Mouse (Mus musculus): ENCODE measurements around the gene Ccng1.

The Ccng1 gene

DNA sequence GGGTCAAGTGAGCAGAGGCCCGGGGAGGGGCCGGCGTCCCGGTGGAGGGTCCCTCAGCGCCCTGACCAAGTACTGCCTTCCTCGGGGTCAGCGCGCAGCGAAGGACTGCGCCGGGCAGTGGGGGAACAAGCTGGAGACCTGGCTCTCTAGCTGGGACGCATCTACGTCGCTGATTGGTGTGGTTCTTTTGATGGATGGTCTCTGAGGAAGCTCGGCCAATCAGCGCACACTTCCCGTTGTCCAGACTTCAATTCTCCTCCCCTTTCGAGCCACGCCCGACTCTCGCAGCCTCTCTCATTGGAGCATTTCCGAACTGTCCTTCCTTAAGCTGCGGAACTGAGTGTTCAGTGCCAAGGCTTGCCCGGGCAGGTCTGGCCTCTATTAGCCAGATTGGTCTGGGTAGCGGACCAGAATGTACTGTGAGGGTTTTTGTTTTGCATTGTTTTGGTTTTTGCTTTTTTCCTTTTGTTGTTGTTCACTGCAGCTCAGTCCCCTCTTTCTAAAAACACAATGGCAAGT is at the start of gene Ccng1:
TSS of gene Ccng1 (minus strand) at position 203 of the 519 bp plus-strand sequence.
- DNase-seq: peak; percentile 90

DNA sequence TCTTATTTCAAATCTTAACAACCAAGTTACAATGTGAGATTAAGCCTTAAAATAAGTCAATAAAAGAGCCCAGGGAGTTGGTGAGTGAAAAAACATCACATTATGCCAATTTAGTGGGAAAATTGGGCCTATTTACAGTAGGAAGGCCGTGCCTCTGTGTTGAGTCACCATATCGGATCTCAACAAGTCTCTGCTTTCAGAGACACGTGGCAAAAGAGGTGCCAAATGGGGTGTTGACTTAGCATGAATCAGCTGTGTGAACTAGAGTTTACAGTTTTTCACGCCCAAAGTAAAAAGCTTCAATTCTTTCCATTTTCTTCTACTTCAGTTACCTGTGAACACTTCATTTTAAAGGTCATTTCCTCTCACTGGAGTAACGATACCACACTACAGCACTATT is 35.2 kb upstream of the Ccng1 start:
- no peak for DNase-seq

DNA sequence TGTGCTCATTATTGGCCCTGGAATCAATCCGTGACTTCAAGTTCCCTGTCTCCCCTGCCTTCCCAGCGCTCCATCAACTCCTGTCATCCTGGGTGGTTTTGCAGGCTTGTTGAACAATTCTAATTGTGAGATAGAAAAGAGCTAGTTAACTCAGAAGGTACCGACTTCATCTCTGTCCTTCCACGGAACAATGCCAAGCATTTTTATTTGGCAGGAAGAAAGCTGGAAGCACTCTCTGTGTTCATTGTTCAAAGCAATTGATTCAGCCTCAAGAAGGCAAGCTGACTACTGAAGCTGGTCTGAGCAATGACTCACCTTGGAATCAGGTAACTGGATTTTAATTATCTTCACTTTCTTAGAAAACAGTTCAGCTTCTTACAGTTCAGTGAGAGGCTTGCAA is 34.6 kb upstream of the Ccng1 start:
- no peak for DNase-seq

DNA sequence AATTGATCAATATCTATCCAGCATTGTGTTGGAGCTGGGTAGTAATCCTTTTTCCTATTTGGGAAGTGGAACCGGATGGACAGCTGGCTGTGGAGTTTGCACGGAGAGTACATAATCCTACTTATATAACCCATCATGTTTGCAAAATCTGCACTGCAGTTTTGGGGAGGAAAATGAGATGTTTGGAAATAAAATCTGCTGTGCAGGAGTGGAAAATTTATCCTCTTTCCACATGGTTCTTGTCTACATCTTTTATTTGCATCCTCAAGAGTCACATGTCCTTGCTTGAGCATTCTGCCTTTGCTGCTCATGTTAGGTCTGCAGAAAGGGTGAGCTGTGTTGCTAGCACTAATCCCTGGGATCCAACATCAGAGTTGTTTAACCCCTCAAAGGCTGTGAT is 31.8 kb upstream of the Ccng1 start:
- peak; percentile 33 for DNase-seq

DNA sequence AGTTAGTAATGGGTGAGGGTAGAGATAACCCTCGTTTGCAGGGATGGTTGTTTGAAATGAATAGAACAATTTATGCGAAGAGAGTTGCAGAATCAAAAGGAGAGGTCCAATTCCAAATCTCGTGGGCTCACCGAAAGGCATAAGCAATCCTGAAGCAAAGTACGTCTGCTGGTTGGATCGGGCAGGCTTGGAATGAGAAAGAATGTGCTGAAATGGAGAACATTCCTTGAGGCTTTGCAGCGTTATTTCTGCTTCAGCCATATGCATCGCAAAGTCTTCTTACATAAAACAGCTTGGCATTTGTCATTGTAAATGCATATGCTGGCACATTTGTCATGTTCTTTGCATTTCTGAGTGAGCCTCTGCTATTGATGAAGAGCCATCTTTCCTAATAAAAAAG is 29.2 kb upstream of the Ccng1 start:
- peak; percentile 47 for DNase-seq

- no peak for DNase-seq
These were observed 28.2 kb upstream of the Ccng1 start for GRCm38 (mm10) chr11:40783346-40783745.

- no peak for DNase-seq
These were observed 26.7 kb upstream of the Ccng1 start for GRCm38 (mm10) chr11:40781857-40782256.

GRCm38 (mm10) chr11:40775315-40776269 is 20.5 kb upstream of the Ccng1 start:
- DNase-seq: no peak

DNA sequence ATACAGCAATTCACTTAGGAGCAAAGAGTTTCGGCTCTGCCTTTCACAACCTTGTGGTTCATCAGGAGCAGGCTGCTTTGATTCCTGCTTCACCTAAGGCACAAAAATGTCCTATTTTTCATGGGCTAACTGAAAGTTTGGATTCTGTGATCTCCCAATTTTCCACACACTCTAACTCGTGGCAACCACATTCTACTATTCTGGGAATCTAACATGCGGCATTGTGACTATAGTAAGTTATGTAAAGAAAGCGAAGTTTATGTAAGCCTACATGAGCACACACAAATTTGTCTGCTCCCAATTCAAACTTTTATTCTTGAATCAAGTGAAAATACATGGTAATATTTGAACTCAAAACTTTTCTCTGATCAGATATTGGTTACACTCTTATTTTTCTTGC is 9.6 kb upstream of the Ccng1 start:
- no peak for DNase-seq

GRCm38 (mm10) chr11:40763395-40763794 is 8.3 kb upstream of the Ccng1 start:
- DNase-seq: no peak

DNA sequence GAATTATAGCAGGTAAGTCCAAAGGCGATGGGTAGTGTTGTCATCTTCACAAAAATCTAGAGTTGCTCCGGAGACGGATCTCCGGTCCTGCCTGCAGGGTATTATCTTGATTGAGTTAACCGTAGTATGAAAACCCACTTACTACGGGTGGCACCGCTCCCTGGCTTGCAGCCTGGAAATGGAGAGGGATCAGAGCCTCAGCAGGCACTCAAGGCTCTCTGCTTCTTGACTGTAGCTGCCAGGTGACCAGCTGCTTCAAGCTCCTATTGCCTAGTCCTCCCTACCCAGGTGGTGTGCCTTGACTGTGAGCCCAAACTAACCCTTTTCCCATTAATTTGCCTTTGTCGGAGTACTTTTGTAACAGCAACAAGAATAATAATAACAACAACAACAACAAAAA is 4.8 kb upstream of the Ccng1 start:
- DNase-seq: no peak

DNA sequence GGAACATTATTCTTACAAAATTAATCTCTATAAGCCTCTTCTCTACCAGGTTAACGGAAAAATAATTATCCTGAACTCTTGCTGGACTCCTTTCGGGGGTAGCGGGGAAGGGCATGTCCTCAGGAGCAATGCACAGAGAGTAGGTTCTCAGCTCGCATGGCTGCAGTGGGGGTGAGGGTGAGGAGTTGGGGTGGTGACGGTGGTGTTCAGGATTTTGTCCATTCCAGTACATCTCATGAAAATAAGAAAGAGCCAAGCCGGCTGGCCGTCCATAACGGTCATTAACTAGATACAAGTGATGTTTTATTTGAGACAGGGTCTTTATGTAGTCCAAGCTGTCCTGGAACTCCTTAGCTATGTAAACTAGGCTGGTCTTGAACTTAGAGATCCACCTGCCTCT is 857 bp upstream of the Ccng1 start:
- DNase-seq: no peak

DNA sequence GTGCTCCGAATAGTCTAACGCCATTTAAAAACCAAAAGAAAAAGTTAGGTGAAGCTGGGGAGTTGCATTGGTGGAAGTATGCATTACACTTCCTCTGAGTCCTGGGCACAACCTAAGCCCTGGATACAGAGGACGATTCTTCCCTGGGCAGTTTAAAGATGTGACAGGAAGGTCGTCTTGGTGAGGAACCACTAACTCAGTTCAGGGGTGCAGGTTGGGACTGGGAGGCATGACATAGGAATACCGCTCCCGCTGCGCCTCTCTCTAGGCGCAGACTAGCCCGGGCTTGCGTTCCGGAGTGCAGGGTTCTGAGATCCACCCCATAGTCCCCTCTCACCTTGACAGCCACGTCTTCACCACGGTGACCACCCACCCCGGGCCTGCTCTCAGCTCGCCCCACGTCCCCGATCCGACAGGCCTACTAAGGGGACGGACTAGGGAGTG is 425 bp downstream of the Ccng1 start:
- no peak for DNase-seq

DNA sequence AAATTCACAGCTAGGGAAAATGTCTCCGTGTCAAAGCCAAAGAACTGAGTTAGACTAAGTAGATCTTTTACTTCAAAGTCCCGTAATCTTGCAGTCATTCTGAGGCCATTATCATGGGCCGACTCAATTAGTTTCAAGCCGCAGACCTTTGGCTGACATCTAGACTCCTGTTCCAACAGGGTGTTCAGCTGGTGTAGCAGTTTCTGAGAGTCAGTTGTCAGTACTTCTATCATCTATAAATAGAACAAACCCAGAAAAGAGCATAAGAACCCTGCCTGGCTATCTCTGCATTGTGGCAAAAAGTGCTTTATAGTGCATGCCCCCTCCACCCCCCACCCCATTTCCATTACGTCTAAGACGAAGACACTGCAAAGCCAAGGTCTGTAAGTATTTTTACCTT is 1.3 kb downstream of the Ccng1 start:
- no peak for DNase-seq

DNA sequence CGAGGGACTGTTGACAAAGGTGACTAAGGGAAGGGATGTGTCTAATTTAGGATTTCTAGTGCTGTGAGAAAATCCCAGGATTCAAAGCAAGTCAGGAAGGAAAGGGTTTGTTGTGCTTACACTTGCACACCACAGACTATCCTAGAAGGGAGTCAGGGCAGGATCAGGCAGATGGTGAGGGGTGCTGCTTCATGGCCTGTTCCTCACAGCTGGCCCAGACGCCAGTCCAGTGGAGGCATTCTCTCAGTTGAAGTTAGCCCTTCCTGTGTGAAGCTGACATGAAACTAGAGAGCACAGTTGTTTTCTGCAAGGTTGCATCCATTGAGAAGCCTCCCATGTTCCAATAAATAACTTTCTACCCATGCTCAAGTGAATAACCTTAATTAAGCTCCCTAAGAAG is 7.4 kb downstream of the Ccng1 start:
- DNase-seq: no peak

DNA sequence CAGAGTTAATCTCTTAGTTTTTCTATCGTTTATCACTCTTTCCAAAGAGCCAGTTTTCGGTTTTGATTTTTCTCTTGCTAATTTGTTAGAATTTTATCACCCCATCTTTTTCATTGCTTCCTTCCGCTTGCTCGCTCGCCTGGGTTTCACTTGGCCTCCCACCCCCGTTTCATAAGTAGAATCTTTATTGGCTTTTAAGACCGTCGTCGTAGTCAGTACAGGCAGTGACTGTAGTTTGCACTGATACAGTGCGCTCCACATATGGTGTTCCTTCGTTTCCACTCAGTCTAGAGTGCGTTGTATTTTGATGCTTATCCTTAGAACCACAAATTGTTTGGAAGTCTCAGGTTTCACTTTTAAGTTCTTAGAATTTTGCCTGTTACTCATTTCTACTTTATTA is 8.8 kb downstream of the Ccng1 start:
- DNase-seq: no peak

- no peak for DNase-seq
These were observed 10.8 kb downstream of the Ccng1 start for GRCm38 (mm10) chr11:40744348-40744747.

- no peak for DNase-seq
These were observed 13.4 kb downstream of the Ccng1 start for GRCm38 (mm10) chr11:40741605-40742262.

DNA sequence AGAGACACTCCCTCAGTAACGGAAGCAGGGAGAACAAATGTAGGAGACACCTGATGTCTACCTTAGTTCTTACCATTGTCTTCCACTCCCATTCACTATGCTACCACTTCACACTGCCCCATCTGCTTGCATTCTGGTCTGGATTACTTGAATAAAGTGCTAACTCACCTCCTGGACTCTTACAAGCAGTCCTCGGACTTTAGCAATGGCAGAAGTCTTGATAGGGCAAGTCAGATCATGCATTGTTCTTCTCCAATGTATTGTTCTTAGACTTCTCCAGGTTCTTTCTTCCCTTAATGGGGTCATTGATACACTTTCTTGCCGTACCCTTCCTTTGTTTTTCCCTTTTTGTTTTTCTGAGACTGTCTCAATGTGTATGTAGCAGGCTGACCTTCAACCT is 17.7 kb downstream of the Ccng1 start:
- no peak for DNase-seq

DNA sequence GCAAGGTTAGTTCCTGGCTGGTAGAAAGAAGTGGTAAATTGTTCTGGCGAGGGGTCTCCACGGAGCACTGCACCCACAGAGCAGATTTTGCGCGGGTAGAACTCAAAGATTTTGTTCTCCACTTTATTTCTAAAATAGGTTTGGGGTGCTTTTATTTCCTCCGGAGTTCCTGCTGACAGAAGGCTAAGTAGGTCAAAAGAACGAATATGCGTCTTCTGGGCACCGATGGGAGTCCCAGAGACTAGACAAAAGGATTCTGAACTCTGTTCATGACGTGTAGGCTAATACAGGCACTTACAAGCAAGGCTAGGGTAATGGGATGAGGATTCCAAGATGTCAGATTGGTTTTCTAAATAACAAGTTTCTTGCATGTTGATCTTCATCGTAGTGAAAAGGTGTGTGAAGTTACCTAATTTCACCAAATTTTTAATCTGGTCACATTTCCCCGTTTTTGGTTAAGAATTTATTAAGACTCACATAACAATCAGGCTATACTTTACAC is 20.8 kb downstream of the Ccng1 start:
- no peak for DNase-seq

DNA sequence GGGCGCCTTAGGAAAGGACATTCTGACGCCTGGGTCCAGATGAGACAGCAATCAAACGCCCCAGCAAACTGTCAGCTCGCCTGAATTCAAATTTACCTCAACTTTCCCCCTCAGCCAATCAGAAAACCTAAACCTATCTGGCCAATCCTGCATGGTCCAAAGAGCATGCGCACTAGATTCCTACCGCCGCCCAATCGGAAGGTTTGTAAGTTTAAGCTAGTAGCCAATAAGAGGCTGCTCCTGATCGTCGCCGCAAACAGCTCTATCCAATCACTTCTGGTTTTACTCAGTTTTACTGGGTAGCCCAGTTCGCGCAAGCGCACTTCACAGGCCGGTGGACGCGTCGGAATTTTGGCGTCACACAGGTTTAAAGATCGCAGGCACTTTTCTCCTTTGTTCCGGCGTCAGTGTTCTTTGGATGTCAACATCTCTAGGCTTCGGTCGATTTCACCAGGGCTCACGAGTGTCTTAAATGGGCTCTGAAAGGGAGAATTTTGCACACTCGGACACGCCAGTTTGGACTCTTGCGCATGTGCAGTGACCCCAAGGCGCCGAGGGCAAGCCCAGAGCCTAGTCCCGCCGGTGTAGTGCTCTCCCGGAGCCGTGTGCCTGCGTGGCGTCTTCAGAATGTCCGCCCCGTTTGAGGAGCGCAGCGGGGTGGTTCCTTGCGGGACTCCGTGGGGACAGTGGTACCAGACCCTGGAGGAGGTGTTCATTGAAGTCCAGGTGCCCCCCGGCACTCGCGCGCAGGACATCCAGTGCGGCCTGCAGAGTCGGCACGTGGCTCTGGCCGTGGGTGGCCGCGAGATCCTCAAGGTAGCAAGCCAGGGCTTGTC is 21.6 kb downstream of the Ccng1 start, which contains the start of the genes Hmmr and Nudcd2:
TSS of gene Hmmr (minus strand) at position 84 of the 836 bp plus-strand sequence.
TSS of gene Nudcd2 (plus strand) at position 329 of the 836 bp plus-strand sequence.
- peak; percentile 92 for DNase-seq

DNA sequence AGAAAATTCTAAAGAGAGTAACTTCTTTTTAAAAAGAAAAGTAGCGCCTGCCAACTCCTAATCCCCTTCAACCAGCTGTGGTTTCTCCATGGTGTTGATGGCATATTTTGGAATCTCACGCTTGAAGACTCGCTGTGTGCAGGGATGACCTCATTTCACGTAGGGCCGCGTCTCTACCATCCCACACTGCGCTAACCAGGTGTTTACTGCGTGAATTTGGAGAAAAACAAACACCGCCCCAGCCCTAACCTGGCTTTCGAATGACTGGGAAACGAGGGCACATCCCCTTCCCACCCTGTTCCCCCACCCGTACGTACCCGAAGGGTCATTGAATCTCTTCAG is 22.1 kb downstream of the Ccng1 start:
- DNase-seq: no peak

DNA sequence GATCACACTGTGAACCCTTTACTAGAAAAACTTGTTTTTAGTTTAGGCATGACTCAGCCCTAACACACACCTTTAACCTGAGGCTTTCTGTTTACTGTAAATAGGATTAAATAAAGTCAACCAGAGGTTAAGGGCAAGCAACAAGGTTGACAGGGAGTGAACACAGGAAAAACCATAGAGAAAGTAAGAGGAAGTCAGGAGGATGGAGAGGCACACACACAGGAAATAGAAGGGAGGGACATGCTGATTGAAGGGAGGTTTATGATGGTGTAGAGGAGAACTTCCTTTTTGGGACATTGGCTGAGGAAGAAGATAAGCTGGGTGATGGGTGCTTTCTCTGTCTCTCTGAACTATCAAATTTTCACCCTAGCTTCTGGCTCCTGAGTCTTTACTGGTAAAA is 36.8 kb downstream of the Ccng1 start:
- DNase-seq: no peak

All from right cerebral cortex, postnatal 25 days (tissue).